In genomic region chr14:44977278-44977677, GRCm38 (mm10) we compare ENCODE assay signal across 9 mouse cellular contexts. TPM values are rescaled to one million over a fixed set of nuclear protein-coding genes. Genes with fewer than 3 reads are reported as not detected.
DNase-seq lines count a peak whose midpoint lies in the region; ATAC-seq and TF ChIP-seq lines count a peak whose summit lies in the region.
"Not testable (repeated sequence)": the region's sequence is repeated elsewhere in the genome, so short reads cannot be mapped to it uniquely, and the experiment has no call there.
"Had no signal": no experiment of that assay in that cellular context is flagged by ENCODE, and none has a peak within 500 bp of the region (broad histone marks: within the 10 kb centered on the region; RNA-seq: fewer than 3 reads in every experiment).

No protein-coding gene starts in this region.

- H3K4me3 ChIP-seq in forebrain, embryonic 13.5 days; liver, adult 2 months (ENCODE audit: insufficient read depth, low read depth, low read length): not testable (repeated sequence)

- not testable (repeated sequence) for H3K79me2 ChIP-seq in liver, adult 2 months (ENCODE audit: control insufficient read depth, insufficient read depth, low read length)

- H3K4me2 ChIP-seq in forebrain, embryonic 13.5 days, result not testable (repeated sequence)

- not testable (repeated sequence) for H3K9ac ChIP-seq in forebrain, embryonic 13.5 days; liver, adult 2 months (ENCODE audit: low read depth, low read length)

- H3K27me3 ChIP-seq in forebrain, embryonic 13.5 days; liver, adult 2 months (ENCODE audit: control insufficient read depth, insufficient read depth, low read length): not testable (repeated sequence)

- TF ChIP-seq CTCF in liver, adult 2 months (IDR thresholded peaks at IDR 0.05; ENCODE audit: low read depth, low read length), result peak; percentile 39; the same call in 1 of the 2 replicates

- H3K4me1 ChIP-seq in forebrain, embryonic 13.5 days; liver, adult 2 months (ENCODE audit: control insufficient read depth, insufficient read depth, low read length): not testable (repeated sequence)

- not testable (repeated sequence) for H3K9me3 ChIP-seq in forebrain, embryonic 13.5 days (replicated peaks)

- TF ChIP-seq POLR2A in liver, adult 2 months (IDR thresholded peaks at IDR 0.05; ENCODE audit: extremely low read depth, insufficient read depth, low read length), result not testable (repeated sequence)

- DNase-seq in CD4-positive helper T cell, adult 2 months (ENCODE audit: low read depth, low spot score), result peak; percentile 58
- DNase-seq in brain, adult 2 months (ENCODE audit: low read depth, low spot score), result peak; percentile 64
- DNase-seq in kidney, postnatal 25 days, result peak; percentile 44 to 77
- not testable (repeated sequence) for DNase-seq in liver, adult 2 months (ENCODE audit: extremely low read depth, low read depth, low spot score)
- DNase-seq in natural killer cell, adult 2 months (ENCODE audit: low spot score in 2 of 2), result peak; percentile 30 to 65
- peak; percentile 44 to 76 for DNase-seq in spleen, postnatal 4 days (ENCODE audit: low spot score in 2 of 2)

- not testable (repeated sequence) for H3K27ac ChIP-seq in forebrain, embryonic 13.5 days; liver, adult 2 months (replicated peaks; ENCODE audit: insufficient read depth, low read depth, low read length)

- 3% methylated on average over 4 of the region's 4 CpGs for WGBS in forebrain, embryonic 13.5 days
- 5% methylated on average over 4 of the region's 4 CpGs for WGBS in liver, adult 2 months

- H3K36me3 ChIP-seq in forebrain, embryonic 13.5 days (ENCODE audit: poor library complexity, severe bottlenecking); liver, adult 2 months (ENCODE audit: control insufficient read depth, insufficient read depth, low read length): not testable (repeated sequence)

- ATAC-seq in forebrain, embryonic 13.5 days, result peak; percentile 63; the same call in 1 of the 2 replicates
- ATAC-seq in hematopoietic stem cell, adult 5-6 weeks (replicated peaks in 1 of 2; ENCODE audit: insufficient read depth in 1 of 2, low FRiP score in 2 of 2, low TSS enrichment in 1 of 2, low read depth in 1 of 2, poor library complexity in 2 of 2, severe bottlenecking in 2 of 2), result peak; percentile 77 to 83; a peak in 3 of 4 replicates

RNA-seq across cellular contexts. Expression of gene Ptger2, which starts 10.7 kb away (rescaled TPM):
- 0.05 and 0.25 TPM in 2 replicates for polyA plus RNA-seq in forebrain, embryonic 13.5 days (2015; fragmentation: Nextera tagmentation; extraction: Ambion mirVana)
- 1.4 and 2.5 TPM in 2 replicates for total RNA-seq in hematopoietic stem cell, adult 5-6 weeks (2017)
- total RNA-seq in liver, adult 2 months (2014; rRNA removed), result 1.0 and 1.2 TPM in 2 replicates
- 0.93 and 1.1 TPM in 2 replicates for polyA plus RNA-seq in liver, adult 2 months (2012; rRNA removed)
- polyA plus RNA-seq: G1E had no signal
